8 mouse cellular contexts compared by ENCODE assay signal in genomic region chr2:129873489-129873888, GRCm38 (mm10).
A peak's percentile ranks its signal among the peaks of the same experiment; 100 is the strongest.
DNase-seq lines count a peak whose midpoint lies in the region; ATAC-seq and TF ChIP-seq lines count a peak whose summit lies in the region.

No protein-coding gene starts in this region.

- no peak overlapping the region for H3K4me3 ChIP-seq in gastrocnemius, adult 2 months
- no peak overlapping the region for H3K4me3 ChIP-seq in intestine, embryonic 16.5 days (ENCODE audit: low read length)
- no peak overlapping the region for H3K4me3 ChIP-seq in midbrain, embryonic 16.5 days (ENCODE audit: low read depth, low read length)
- no peak overlapping the region for H3K4me3 ChIP-seq in spleen, adult 2 months (ENCODE audit: extremely low read depth, insufficient read depth, insufficient read length)

- no peaks in the 10 kb centered on the region for H3K9me3 ChIP-seq in intestine, embryonic 16.5 days (ENCODE audit: control insufficient read depth, low read length)
- no peaks in the 10 kb centered on the region for H3K9me3 ChIP-seq in midbrain, embryonic 16.5 days (replicated peaks; ENCODE audit: control insufficient read depth, low read length, poor library complexity, severe bottlenecking)

- no peaks in the 10 kb centered on the region for H3K4me1 ChIP-seq in intestine, embryonic 16.5 days (ENCODE audit: control insufficient read depth, insufficient read depth, low read length)
- no peaks in the 10 kb centered on the region for H3K4me1 ChIP-seq in midbrain, embryonic 16.5 days (ENCODE audit: control insufficient read depth, insufficient read depth, low read length)
- no peaks in the 10 kb centered on the region for H3K4me1 ChIP-seq in spleen, adult 2 months (ENCODE audit: control insufficient read depth, insufficient read depth, insufficient read length)

- TF ChIP-seq CTCF in gastrocnemius, adult 2 months (IDR thresholded peaks at IDR 0.05), result peak; percentile 99; the same call in 1 of the 2 replicates
- peak; percentile 94; the same call in 1 of the 2 replicates for TF ChIP-seq CTCF in spleen, adult 2 months (IDR thresholded peaks at IDR 0.05; ENCODE audit: extremely low read depth, insufficient read depth, insufficient read length, insufficient replicate concordance)

- H3K4me2 ChIP-seq in intestine, embryonic 16.5 days (ENCODE audit: low read depth, low read length), result no peak overlapping the region
- H3K4me2 ChIP-seq in midbrain, embryonic 16.5 days (ENCODE audit: low read length), result no peak overlapping the region

- H3K27ac ChIP-seq in gastrocnemius, adult 2 months, result no peak overlapping the region
- H3K27ac ChIP-seq in intestine, embryonic 16.5 days (ENCODE audit: low read length), result no peak overlapping the region
- no peak overlapping the region for H3K27ac ChIP-seq in midbrain, embryonic 16.5 days (ENCODE audit: low read length)
- H3K27ac ChIP-seq in spleen, adult 2 months (ENCODE audit: insufficient read depth, low read length), result no peak overlapping the region

- H3K9ac ChIP-seq in intestine, embryonic 16.5 days (ENCODE audit: low read depth, low read length), result no peak overlapping the region
- no peak overlapping the region for H3K9ac ChIP-seq in midbrain, embryonic 16.5 days (ENCODE audit: low read depth, low read length)

- no peaks in the 10 kb centered on the region for H3K36me3 ChIP-seq in intestine, embryonic 16.5 days (ENCODE audit: control insufficient read depth, insufficient read depth, low read length)
- H3K36me3 ChIP-seq in midbrain, embryonic 16.5 days (ENCODE audit: control insufficient read depth, insufficient read depth, low read length), result no peaks in the 10 kb centered on the region
- no peaks in the 10 kb centered on the region for H3K36me3 ChIP-seq in spleen, adult 2 months (ENCODE audit: control insufficient read depth, insufficient read depth, low read length)

- H3K27me3 ChIP-seq in intestine, embryonic 16.5 days (replicated peaks; ENCODE audit: control insufficient read depth, insufficient read depth, low read length), result no peaks in the 10 kb centered on the region
- no peaks in the 10 kb centered on the region for H3K27me3 ChIP-seq in midbrain, embryonic 16.5 days (ENCODE audit: control insufficient read depth, insufficient read depth, low read depth, low read length)
- no peaks in the 10 kb centered on the region for H3K27me3 ChIP-seq in spleen, adult 2 months (ENCODE audit: control insufficient read depth, insufficient read depth, low read length)

- DNase-seq in CD4-positive, CD25-positive, alpha-beta regulatory T cell, adult 2 months (ENCODE audit: low read depth, low spot score), result peak; percentile 76
- peak; percentile 95 for DNase-seq in cerebellum, postnatal 25 days
- DNase-seq in gastrocnemius, adult 2 months, result peak; percentile 78
- DNase-seq in left cerebral cortex, postnatal 36 days (ENCODE audit: low spot score in 2 of 2), result peak; percentile 82 to 84
- DNase-seq in spleen, adult 2 months (ENCODE audit: low read depth in 1 of 2, low spot score in 2 of 2), result peak in 1 of 2 experiments; percentile 73

- ATAC-seq in CD4-positive, CD25-positive, alpha-beta regulatory T cell, adult 4 months, result no peak
- ATAC-seq in intestine, embryonic 16.5 days, result peak; percentile 38; the same call in 1 of the 2 replicates
- ATAC-seq in midbrain, embryonic 16.5 days, result peak; percentile 91

- intact Hi-C loops in gastrocnemius, adult 2 months (cut with DNase I), result loop anchor here (1.0 to 5.0 kb wide), 3 partner anchors 146 to 371 kb away; no protein-coding TSS in a partner anchor
- intact Hi-C loops in left cerebral cortex, postnatal 36 days (cut with DNase I), result loop anchor here (2.0 to 5.0 kb wide), 3 partner anchors 73 to 371 kb away; partner anchors contain the start of gene Stk35

- 9% methylated on average over 5 of the region's 5 CpGs for WGBS in intestine, embryonic 16.5 days
- WGBS in midbrain, embryonic 16.5 days, result 5% methylated on average over 5 of the region's 5 CpGs
- 6% methylated on average over 5 of the region's 5 CpGs for WGBS in spleen, adult 2 months

- no peak for TF ChIP-seq POLR2A in spleen, adult 2 months (IDR thresholded peaks at IDR 0.05; ENCODE audit: low read depth, low read length)
